Mouse (Mus musculus) cerebellum, adult 2 months (tissue): ENCODE measurements around the gene Trmt6. TPM values are rescaled to one million over a fixed set of nuclear protein-coding genes. Genes with fewer than 3 reads are reported as not detected.

Source experiments
- DNase-seq, 2 experiments: peaks; one replicate each; pipeline ENCODE4 v3.0.0; 2021
- H3K27ac ChIP-seq: fragments of 200-500 bp; 2 replicates; pipeline ENCODE4 v1.5.1; 2012; ENCODE audit warnings: low read length, control low read depth, inconsistent platforms; ENCODE audit not compliant: insufficient read depth
- H3K27me3 ChIP-seq: fragments of 200-500 bp; 2 replicates; pipeline ENCODE4 v1.6.1; 2012; ENCODE audit warnings: inconsistent platforms, mild to moderate bottlenecking, low read length, moderate library complexity; ENCODE audit not compliant: control insufficient read depth, insufficient read depth
- H3K4me1 ChIP-seq: fragments of 200-500 bp; 2 replicates; pipeline ENCODE4 v1.6.1; 2011; ENCODE audit warnings: low read length; ENCODE audit not compliant: control insufficient read depth, insufficient read depth
- H3K4me3 ChIP-seq: fragments of 200-500 bp; replicated peaks from 2 replicates; pipeline ENCODE3; 2011; ENCODE audit warnings: mild to moderate bottlenecking, low read depth, low read length, control low read depth; ENCODE audit not compliant: insufficient read depth
- CTCF ChIP-seq: fragments of 200-500 bp; IDR thresholded peaks from 2 replicates; pipeline ENCODE4 v1.5.1; 2011; ENCODE audit warnings: low read depth, mild to moderate bottlenecking, control low read depth, low read length, moderate library complexity, borderline replicate concordance; ENCODE audit not compliant: insufficient read depth
- POLR2A ChIP-seq: fragments of 200-500 bp; IDR thresholded peaks from 2 replicates; pipeline ENCODE4 v1.6.1; 2011; ENCODE audit warnings: low read length, control low read depth, borderline replicate concordance; ENCODE audit not compliant: insufficient read depth
- WGBS: fragments of 180-500 bp; shearing (Covaris S2); methylation state at CpG from one replicate; pipeline ENCODE4 v1.1.7; 2018; 5-methylcytosine and 5-hydroxymethylcytosine counted together
- polyA plus RNA-seq: library from polyadenylated mRNA; depleted of rRNA; stranded (reverse); fragments of >200 nt; gene quantifications from 2 replicates; pipeline ENCODE4 v1.2.3, GENCODE M21; 2012; rRNA removed

The Trmt6 gene
- polyA plus RNA-seq, 1 experiment, result 34.1 TPM

DNA sequence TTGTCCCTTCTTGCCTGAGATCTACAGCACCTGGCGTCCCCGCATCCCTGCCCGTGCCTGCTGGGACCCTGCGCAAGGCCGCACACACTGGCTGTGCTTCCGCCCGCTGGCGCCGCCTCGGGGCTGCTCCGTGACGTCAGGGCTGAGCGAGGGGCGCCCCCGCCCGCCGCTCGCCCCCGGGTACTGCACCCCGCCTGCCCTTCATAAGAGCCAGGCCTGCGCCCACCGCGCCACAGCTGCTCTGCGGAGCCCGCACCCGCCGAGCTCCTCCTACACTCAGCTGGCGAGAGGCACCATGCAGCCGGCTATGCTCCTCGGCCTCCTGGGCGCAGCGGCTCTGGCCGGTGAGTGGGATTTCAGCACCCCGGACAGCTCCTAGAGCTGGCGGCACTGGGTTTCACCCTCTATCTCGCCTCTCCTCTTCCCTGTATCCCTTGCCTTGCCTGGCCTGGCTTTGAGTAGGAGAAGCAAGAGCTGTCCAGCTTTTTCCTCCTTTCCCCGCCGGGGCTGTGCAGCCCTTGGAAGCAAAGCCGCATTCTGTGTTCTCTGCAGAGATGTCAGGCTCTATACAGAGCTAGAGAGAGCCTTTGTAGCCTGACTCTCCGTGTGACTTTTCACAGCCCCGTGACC, 34.3 kb downstream of the Trmt6 start:
- Histone ChIP-seq H3K4me3 (peak overlapping the region; percentile 91), H3K27me3 (no peaks in the 10 kb centered on the region), H3K27ac (peak overlapping the region; percentile 99), H3K4me1 (peaks cover 17% of the 10 kb centered on the region; the same call in 1 of the 2 replicates)
- no peak for TF ChIP-seq CTCF
- TF ChIP-seq POLR2A, result peak; percentile 89
- DNase-seq, result peak; percentile 94 to 95
- under 1% methylated on average over 41 of the region's 41 CpGs for WGBS

DNA sequence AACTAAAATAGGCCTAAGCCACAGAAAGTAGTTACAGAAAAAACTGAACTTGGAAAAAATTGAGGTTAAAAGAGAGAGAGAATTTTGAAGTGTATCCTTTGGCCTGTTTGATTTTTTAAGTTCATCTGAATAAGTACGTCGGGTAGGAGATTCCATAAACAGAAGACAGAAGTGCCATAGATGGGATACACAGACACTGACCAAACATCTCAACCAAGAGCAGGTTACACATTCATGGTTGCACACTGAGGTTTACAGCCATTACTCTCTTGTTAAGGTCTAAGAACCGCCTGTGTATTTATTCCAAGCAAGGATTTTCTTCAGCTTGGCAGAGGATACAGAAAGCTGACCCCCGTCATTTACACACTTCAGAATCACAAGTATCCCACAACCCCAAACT, 34.9 kb downstream of the Trmt6 start, which contains the start of gene Chgb:
Chgb (plus strand) TSS at position 301 of the 400 bp plus-strand sequence.
- Histone ChIP-seq H3K27me3 (no peaks in the 10 kb centered on the region), H3K4me1 (peaks cover 13% of the 10 kb centered on the region; the same call in 1 of the 2 replicates), H3K27ac (peak within 1 kb of the TSS; percentile 99), H3K4me3 (peak within 1 kb of the TSS; percentile 91)
- no peak for DNase-seq
- 3% methylated on average over 4 of the region's 4 CpGs for WGBS
- TF ChIP-seq CTCF (no peak), POLR2A (no peak)

DNA sequence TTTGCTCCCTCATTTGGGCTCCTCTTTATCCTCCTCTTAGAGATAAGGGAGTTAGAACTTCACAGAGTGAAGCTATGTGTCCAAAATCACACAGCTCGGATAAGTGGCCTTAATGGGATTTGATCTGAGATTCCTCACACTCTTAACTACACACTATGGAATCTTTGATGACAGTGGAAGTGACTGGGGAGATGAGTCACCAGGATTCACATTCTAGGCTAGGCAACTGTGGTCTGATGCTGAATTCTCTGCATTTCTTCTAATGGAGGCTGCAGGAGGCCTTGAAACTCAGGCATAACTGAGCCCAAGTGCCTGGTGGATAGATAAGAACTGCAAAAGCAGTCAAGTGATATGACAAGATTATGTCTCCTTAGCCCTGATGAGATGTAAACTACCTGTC, 45.0 kb downstream of the Trmt6 start:
- no peak for DNase-seq
- H3K27me3 ChIP-seq, result no peaks in the 10 kb centered on the region
- H3K27ac ChIP-seq, result no peak overlapping the region
- no peak overlapping the region for H3K4me3 ChIP-seq
- WGBS, result 90% methylated on average over 1 of the region's 1 CpGs
- TF ChIP-seq CTCF (no peak), POLR2A (no peak)
- H3K4me1 ChIP-seq, result no peaks in the 10 kb centered on the region

DNA sequence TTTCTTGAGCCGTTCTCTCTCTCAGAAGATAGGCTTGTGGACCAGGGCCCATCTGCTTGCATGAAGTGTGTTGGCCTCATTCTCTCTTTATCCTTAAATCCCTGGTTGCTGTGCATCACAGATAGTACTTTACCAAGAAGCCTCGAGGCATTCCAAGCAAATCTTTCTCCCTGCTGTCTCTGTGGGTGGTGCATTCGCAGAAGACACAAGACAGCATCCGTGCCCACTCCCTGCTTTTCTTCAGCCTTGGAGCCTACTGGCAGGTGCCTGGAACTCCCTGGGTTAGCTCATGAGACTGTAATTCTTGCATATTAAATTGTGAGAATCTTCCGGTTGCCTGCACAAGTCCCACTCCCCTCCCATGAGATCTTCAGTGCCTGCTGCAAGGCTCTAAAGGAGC, 57.9 kb downstream of the Trmt6 start:
- Histone ChIP-seq H3K4me3 (no peak overlapping the region), H3K4me1 (peaks cover 9% of the 10 kb centered on the region; the same call in 1 of the 2 replicates), H3K27me3 (no peaks in the 10 kb centered on the region), H3K27ac (no peak overlapping the region)
- DNase-seq, result no peak
- 42% methylated on average over 5 of the region's 5 CpGs for WGBS
- TF ChIP-seq POLR2A, result no peak
- no peak for TF ChIP-seq CTCF

Other genes with a start within 250 kb of the Trmt6 start
- 81.5 and 88.2 TPM in 2 replicates for gene Gpcpd1, start 228.3 kb downstream of the Trmt6 start, polyA plus RNA-seq
- 29.5 and 29.7 TPM in 2 replicates for gene Shld1, start 129.1 kb downstream of the Trmt6 start, polyA plus RNA-seq
- 330 and 333 TPM in 2 replicates for gene Chgb, start 34.8 kb downstream of the Trmt6 start, polyA plus RNA-seq
- gene Mcm8, start 86 bp upstream of the Trmt6 start, polyA plus RNA-seq, result 3.4 and 3.7 TPM in 2 replicates
- 24.4 and 26.0 TPM in 2 replicates for gene Crls1, start 30.6 kb upstream of the Trmt6 start, polyA plus RNA-seq
- 0.14 and 0.23 TPM in 2 replicates for gene Lrrn4, start 64.8 kb upstream of the Trmt6 start, polyA plus RNA-seq
- not detected in 2 replicates for gene Fermt1, start 129.9 kb upstream of the Trmt6 start, polyA plus RNA-seq